Mouse (Mus musculus) testis, adult 2 months (tissue): ENCODE data around the gene Ydjc. TPM values are rescaled to one million over a fixed set of nuclear protein-coding genes. Genes with fewer than 3 reads are reported as not detected.

Experiments
- H3K27ac ChIP-seq: fragments of 200-500 bp; 2 replicates; pipeline ENCODE4 v1.5.1; 2012; ENCODE audit warnings: low read depth, low read length; ENCODE audit not compliant: control insufficient read depth, insufficient read depth
- H3K27me3 ChIP-seq: fragments of 200-500 bp; 2 replicates; pipeline ENCODE4 v1.6.1; 2012; ENCODE audit warnings: mild to moderate bottlenecking, low read length, moderate library complexity; ENCODE audit not compliant: control insufficient read depth, insufficient read depth
- H3K36me3 ChIP-seq: fragments of 200-500 bp; 2 replicates; pipeline ENCODE4 v1.6.1; 2012; ENCODE audit warnings: mild to moderate bottlenecking, low read length; ENCODE audit not compliant: control insufficient read depth, insufficient read depth
- H3K4me1 ChIP-seq: fragments of 200-500 bp; 2 replicates; pipeline ENCODE4 v1.6.1; 2012; ENCODE audit warnings: low read length; ENCODE audit not compliant: control insufficient read depth, insufficient read depth
- H3K4me3 ChIP-seq: fragments of 200-500 bp; 2 replicates; pipeline ENCODE4 v1.5.1; 2012; ENCODE audit warnings: low read depth, mild to moderate bottlenecking, low read length, moderate library complexity, mixed read lengths; ENCODE audit not compliant: control insufficient read depth
- CTCF ChIP-seq: fragments of 200-500 bp; IDR thresholded peaks from 2 replicates; pipeline ENCODE4 v1.5.1; 2012; ENCODE audit warnings: low read depth, mild to moderate bottlenecking, inconsistent platforms, low read length, moderate library complexity; ENCODE audit not compliant: control insufficient read depth, insufficient read depth, insufficient replicate concordance
- POLR2A ChIP-seq: fragments of 200-500 bp; IDR thresholded peaks from 2 replicates; pipeline ENCODE4 v1.6.1; 2012; ENCODE audit warnings: low read depth, mild to moderate bottlenecking, inconsistent platforms, low read length, moderate library complexity; ENCODE audit not compliant: control insufficient read depth
- polyA plus RNA-seq: library from polyadenylated mRNA; depleted of rRNA; stranded (reverse); fragments of >200 nt; gene quantifications from 2 replicates; pipeline ENCODE4 v1.2.3, GENCODE M21; 2012

Ydjc gene
- polyA plus RNA-seq, 1 experiment: 51.5 TPM

- Histone ChIP-seq H3K27me3 (no peaks in the 10 kb centered on the region), H3K4me1 (peaks cover 12% of the 10 kb centered on the region), H3K4me3 (peak overlapping the region; percentile 71), H3K27ac (no peak overlapping the region), H3K36me3 (no peaks in the 10 kb centered on the region)
- TF ChIP-seq POLR2A (no peak), CTCF (no peak)
These were observed 20.1 kb upstream of the Ydjc start for GRCm38 (mm10) chr16:17124119-17124870.

DNA sequence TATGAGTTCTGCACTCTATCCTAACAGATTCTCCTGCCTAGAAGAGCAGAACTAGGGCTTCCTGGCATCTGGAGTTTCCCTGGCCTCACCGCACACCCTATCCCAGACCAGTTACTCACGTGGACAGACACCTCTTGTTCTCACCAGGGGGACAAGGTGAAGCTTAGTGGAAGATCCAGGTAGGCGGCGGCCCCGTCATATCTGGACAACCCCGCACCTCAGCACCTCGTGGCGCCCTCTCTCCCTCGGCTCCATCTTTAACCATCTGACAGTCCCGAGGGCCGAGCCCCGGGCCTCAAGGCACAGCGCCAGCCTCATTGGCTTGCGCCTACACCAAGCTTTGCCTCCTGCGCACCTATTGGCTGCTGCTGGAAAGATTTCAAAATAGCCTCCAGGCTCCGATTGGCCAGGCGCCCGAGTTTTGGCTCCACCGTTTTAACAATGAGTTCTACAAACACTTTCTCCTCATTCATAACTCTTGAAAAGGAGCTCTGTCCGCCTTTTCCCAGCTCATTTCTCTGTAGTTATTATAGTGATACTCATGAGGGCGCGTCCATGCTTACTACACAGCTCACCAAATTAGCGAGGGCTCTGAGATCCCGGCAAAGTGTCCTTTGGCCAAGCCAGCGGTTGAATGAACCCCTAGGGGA lies 19.4 kb upstream of the Ydjc start, which contains the start of gene 2610318N02Rik:
Gene 2610318N02Rik (minus strand): TSS at position 297 of the 650 bp plus-strand sequence.
- H3K4me3 ChIP-seq: peak within 1 kb of the TSS; percentile 71
- no peak for TF ChIP-seq POLR2A
- TF ChIP-seq CTCF: no peak
- no peak within 1 kb of the TSS for H3K27ac ChIP-seq
- no peaks in the 10 kb centered on the region for H3K36me3 ChIP-seq
- H3K4me1 ChIP-seq: peaks cover 12% of the 10 kb centered on the region
- no peaks in the 10 kb centered on the region for H3K27me3 ChIP-seq

- H3K4me3 ChIP-seq: no peak overlapping the region
- peak; percentile 54; the same call in 1 of the 2 replicates for TF ChIP-seq CTCF
- no peak for TF ChIP-seq POLR2A
- H3K27me3 ChIP-seq: no peaks in the 10 kb centered on the region
- H3K27ac ChIP-seq: no peak overlapping the region
- H3K4me1 ChIP-seq: peaks cover 19% of the 10 kb centered on the region
- no peaks in the 10 kb centered on the region; the same call in 1 of the 2 replicates for H3K36me3 ChIP-seq
These were observed 17.1 kb upstream of the Ydjc start for GRCm38 (mm10) chr16:17127292-17127691.

DNA sequence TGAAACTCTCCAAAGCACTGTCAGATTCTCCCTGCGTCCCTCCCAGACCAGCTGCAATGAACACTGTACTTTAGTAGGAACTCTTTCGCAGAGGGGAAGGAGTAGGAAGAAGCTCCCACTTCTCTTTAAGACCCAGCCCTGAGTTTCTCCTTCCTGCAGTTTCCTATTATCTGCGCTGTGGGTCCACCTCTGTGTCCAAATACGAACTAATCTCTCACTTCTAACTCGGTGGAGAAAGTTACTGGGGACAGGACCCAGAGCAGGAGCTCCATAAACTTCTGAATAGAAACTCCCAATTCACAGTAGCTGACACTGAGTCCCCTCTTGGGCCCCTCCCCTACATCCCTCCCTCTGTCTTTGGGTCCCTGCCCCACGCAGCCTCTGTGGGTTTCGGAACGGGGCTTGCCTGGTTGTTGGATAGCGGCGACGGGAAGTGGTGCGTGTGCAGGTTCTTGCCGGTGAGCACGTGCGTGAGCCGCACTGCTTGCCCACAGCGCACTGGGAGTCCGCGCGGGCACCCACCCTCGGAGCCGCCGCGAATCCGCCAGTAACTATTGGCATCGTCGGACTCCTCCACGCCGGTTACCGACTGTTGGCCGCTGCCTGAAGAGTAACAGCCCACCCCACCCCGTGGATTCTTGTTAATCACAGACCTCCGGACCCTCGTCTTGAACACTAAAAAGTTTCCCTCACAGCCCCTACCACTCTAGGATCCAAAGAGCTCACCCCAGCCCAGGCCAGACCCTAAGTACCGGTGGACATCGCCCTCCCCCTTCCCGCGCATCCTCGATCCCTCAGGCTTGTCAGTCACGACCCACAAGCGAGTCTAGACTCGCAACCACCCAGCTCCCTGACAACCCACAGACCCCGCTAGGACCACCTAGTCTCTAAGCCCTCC lies 13.0 kb upstream of the Ydjc start:
- TF ChIP-seq CTCF (peak; percentile 11; the same call in 1 of the 2 replicates), POLR2A (peak; percentile 55; the same call in 1 of the 2 replicates)
- Histone ChIP-seq H3K4me1 (peaks cover 11% of the 10 kb centered on the region), H3K36me3 (no peaks in the 10 kb centered on the region; the same call in 1 of the 2 replicates), H3K4me3 (peak overlapping the region; percentile 97), H3K27me3 (no peaks in the 10 kb centered on the region), H3K27ac (peak overlapping the region; percentile 95)

- H3K4me1 ChIP-seq: peaks cover 11% of the 10 kb centered on the region
- no peaks in the 10 kb centered on the region; the same call in 1 of the 2 replicates for H3K36me3 ChIP-seq
- H3K4me3 ChIP-seq: peak within 1 kb of the TSS; percentile 97
- TF ChIP-seq POLR2A (peak; percentile 74), CTCF (no peak)
- no peaks in the 10 kb centered on the region for H3K27me3 ChIP-seq
- peak within 1 kb of the TSS; percentile 95 for H3K27ac ChIP-seq
These were observed 12.1 kb upstream of the Ydjc start, which contains the start of gene Sdf2l1 for GRCm38 (mm10) chr16:17132089-17132905. Gene Sdf2l1 (minus strand): TSS chr16:17132383.

GRCm38 (mm10) chr16:17132906-17133200 lies 11.6 kb upstream of the Ydjc start:
- Histone ChIP-seq H3K4me1 (peaks cover 11% of the 10 kb centered on the region), H3K27me3 (no peaks in the 10 kb centered on the region), H3K4me3 (peak overlapping the region; percentile 97), H3K36me3 (no peaks in the 10 kb centered on the region; the same call in 1 of the 2 replicates), H3K27ac (no peak overlapping the region)
- TF ChIP-seq POLR2A: no peak

- Histone ChIP-seq H3K36me3 (no peaks in the 10 kb centered on the region), H3K27me3 (no peaks in the 10 kb centered on the region), H3K27ac (no peak overlapping the region), H3K4me1 (no peaks in the 10 kb centered on the region; the same call in none of the 2 replicates), H3K4me3 (no peak overlapping the region)
- TF ChIP-seq POLR2A (no peak), CTCF (no peak)
These were observed 7.1 kb upstream of the Ydjc start for GRCm38 (mm10) chr16:17137355-17137754.
